Mouse (Mus musculus) hindbrain, embryonic 14.5 days (tissue): ENCODE results near the gene Cnr1. TPM values are rescaled to one million over a fixed set of nuclear protein-coding genes. Genes with fewer than 3 reads are reported as not detected.

Experiments
- ATAC-seq: fragments of 200-750 bp; cut with Nextera tagmentation; 2 replicates; pipeline ENCODE4 v1.8.0; 2017; ENCODE audit warnings: moderate number of reproducible peaks, mild to moderate bottlenecking, moderate TSS enrichment, moderate library complexity; ENCODE audit not compliant: low FRiP score
- DNase-seq: peaks from one replicate; pipeline ENCODE4 v3.0.0-alpha.2; 2015; ENCODE audit warnings: low spot score
- H3K27ac ChIP-seq: fragments of 300-500 bp; sonication (generic); 2 replicates; pipeline ENCODE4 v1.5.1; 2014; ENCODE audit warnings: mild to moderate bottlenecking, moderate library complexity
- H3K27me3 ChIP-seq: fragments of 300-500 bp; sonication (generic); 2 replicates; pipeline ENCODE4 v1.6.1; 2014; ENCODE audit warnings: mild to moderate bottlenecking, low read length, mixed read lengths; ENCODE audit not compliant: control insufficient read depth, insufficient read depth
- H3K36me3 ChIP-seq: fragments of 300-500 bp; sonication (generic); replicated peaks from 2 replicates; pipeline ENCODE4 v1.6.1; 2014; ENCODE audit not compliant: control insufficient read depth, insufficient read depth
- H3K4me1 ChIP-seq: fragments of 300-500 bp; sonication (generic); replicated peaks from 2 replicates; pipeline ENCODE4 v1.6.1; 2014; ENCODE audit warnings: antibody characterized with exemption, low read length, mixed read lengths; ENCODE audit not compliant: control insufficient read depth, insufficient read depth
- H3K4me2 ChIP-seq: fragments of 300-500 bp; sonication (generic); replicated peaks from 2 replicates; pipeline ENCODE4 v1.6.1; 2014; ENCODE audit warnings: mild to moderate bottlenecking, moderate library complexity
- H3K4me3 ChIP-seq: fragments of 300-500 bp; sonication (generic); replicated peaks from 2 replicates; pipeline ENCODE4 v1.5.1; 2014; ENCODE audit warnings: mild to moderate bottlenecking, low read length
- H3K9ac ChIP-seq: fragments of 300-500 bp; sonication (generic); 2 replicates; pipeline ENCODE4 v1.6.1; 2014
- H3K9me3 ChIP-seq: fragments of 300-500 bp; sonication (generic); 2 replicates; pipeline ENCODE4 v1.6.1; 2016; ENCODE audit warnings: low read length; ENCODE audit not compliant: control insufficient read depth
- WGBS: fragments of 180-500 bp; shearing (Covaris S2); extraction: QIAGEN DNeasy Blood & Tissue Kit; methylation state at CpG from one replicate; pipeline ENCODE4 v1.1.7; 2014; 5-methylcytosine and 5-hydroxymethylcytosine counted together
- polyA plus RNA-seq: library from polyadenylated mRNA; unstranded; fragments of >200 nt; fragmentation: Nextera tagmentation; extraction: Ambion mirVana; gene quantifications from 2 replicates; pipeline ENCODE4 v1.2.1, GENCODE M21; 2014

The Cnr1 gene
- polyA plus RNA-seq, 1 experiment from 2014 or later, result 86.3 TPM

- H3K4me1 ChIP-seq, result no peaks in the 10 kb centered on the region
- no peaks in the 10 kb centered on the region for H3K36me3 ChIP-seq
- no peak overlapping the region for H3K27ac ChIP-seq
- H3K9ac ChIP-seq, result no peak overlapping the region
- H3K9me3 ChIP-seq, result no peaks in the 10 kb centered on the region
- WGBS, result 75% methylated on average over 1 of the region's 1 CpGs
- ATAC-seq (no peak), DNase-seq (no peak)
- H3K27me3 ChIP-seq, result no peaks in the 10 kb centered on the region
- no peak overlapping the region for H3K4me3 ChIP-seq
- no peak overlapping the region for H3K4me2 ChIP-seq
Observed at GRCm38 (mm10) chr4:33903812-33904340, 20.5 kb upstream of the Cnr1 start.

DNA sequence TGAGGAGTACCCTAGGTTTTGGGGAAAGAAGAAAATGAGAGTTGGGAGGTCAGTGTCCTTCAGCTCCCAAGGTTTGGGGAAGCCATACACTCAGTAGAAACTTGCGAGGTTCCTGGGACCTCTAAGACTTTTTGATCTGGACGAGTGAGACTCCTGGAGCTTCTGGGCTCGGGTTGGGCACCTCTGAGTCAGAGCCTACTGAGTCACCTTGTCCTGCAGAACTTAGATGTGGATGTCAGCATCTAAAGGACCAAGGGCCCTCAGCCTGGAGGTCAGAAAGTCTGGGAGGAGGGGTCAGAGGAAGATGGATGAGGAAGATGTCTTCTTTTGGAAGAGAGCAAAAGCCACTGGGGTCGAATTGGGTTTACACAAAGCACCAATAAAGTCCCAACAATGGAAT lies 19.6 kb upstream of the Cnr1 start:
- Histone ChIP-seq H3K9ac (no peak overlapping the region), H3K4me1 (no peaks in the 10 kb centered on the region)
- 66% methylated on average over 4 of the region's 4 CpGs for WGBS

DNA sequence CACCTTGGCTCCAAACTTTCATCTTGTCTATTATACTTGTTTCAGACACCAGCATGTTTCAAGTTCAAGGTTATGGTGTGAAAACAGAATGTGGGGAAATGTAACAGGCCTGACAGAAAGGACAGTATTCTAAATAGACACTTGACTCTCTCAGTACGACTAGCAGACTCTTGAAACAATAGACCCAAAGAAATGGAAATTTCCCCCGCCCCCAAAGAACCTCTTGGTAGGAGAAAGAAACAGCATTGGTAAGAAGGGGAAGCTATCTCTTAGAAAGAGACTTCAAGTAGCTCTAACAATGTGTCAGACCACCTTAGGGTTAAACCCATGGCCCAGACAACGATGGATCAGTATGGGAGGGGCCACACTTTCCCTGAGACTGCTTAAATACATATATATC lies 15.6 kb upstream of the Cnr1 start:
- 27% methylated on average over 3 of the region's 3 CpGs for WGBS
- no peak for ATAC-seq
- DNase-seq, result no peak

More for the DNA sequence above, 19.6 kb upstream of the Cnr1 start:
- H3K9me3 ChIP-seq, result no peaks in the 10 kb centered on the region
- ATAC-seq, result no peak
- no peak overlapping the region for H3K27ac ChIP-seq
- H3K4me2 ChIP-seq, result no peak overlapping the region
- no peak overlapping the region for H3K4me3 ChIP-seq
- H3K36me3 ChIP-seq, result no peaks in the 10 kb centered on the region
- no peak for DNase-seq
- no peaks in the 10 kb centered on the region for H3K27me3 ChIP-seq

GRCm38 (mm10) chr4:33915730-33916129 lies 8.7 kb upstream of the Cnr1 start:
- Histone ChIP-seq H3K4me3 (no peak overlapping the region), H3K9me3 (no peaks in the 10 kb centered on the region), H3K9ac (no peak overlapping the region), H3K36me3 (no peaks in the 10 kb centered on the region), H3K27me3 (no peaks in the 10 kb centered on the region), H3K27ac (no peak overlapping the region), H3K4me1 (no peaks in the 10 kb centered on the region), H3K4me2 (no peak overlapping the region)
- ATAC-seq (no peak), DNase-seq (no peak)
- 66% methylated on average over 5 of the region's 5 CpGs for WGBS

More for the DNA sequence above, 15.6 kb upstream of the Cnr1 start:
- no peaks in the 10 kb centered on the region for H3K4me1 ChIP-seq
- H3K9me3 ChIP-seq, result no peaks in the 10 kb centered on the region
- H3K9ac ChIP-seq, result no peak overlapping the region
- H3K36me3 ChIP-seq, result no peaks in the 10 kb centered on the region
- no peak overlapping the region for H3K27ac ChIP-seq
- no peak overlapping the region for H3K4me3 ChIP-seq
- H3K4me2 ChIP-seq, result no peak overlapping the region
- no peaks in the 10 kb centered on the region for H3K27me3 ChIP-seq

GRCm38 (mm10) chr4:33920807-33921206 lies 3.6 kb upstream of the Cnr1 start:
- no peak overlapping the region for H3K9ac ChIP-seq
- 48% methylated on average over 5 of the region's 5 CpGs for WGBS
- no peak overlapping the region for H3K27ac ChIP-seq
- no peak overlapping the region for H3K4me2 ChIP-seq
- H3K27me3 ChIP-seq, result peaks cover 4% of the 10 kb centered on the region; the same call in 1 of the 2 replicates
- no peaks in the 10 kb centered on the region for H3K9me3 ChIP-seq
- no peaks in the 10 kb centered on the region for H3K36me3 ChIP-seq
- ATAC-seq (no peak), DNase-seq (no peak)
- no peak overlapping the region for H3K4me3 ChIP-seq
- H3K4me1 ChIP-seq, result peaks cover 5% of the 10 kb centered on the region; the same call in 1 of the 2 replicates

DNA sequence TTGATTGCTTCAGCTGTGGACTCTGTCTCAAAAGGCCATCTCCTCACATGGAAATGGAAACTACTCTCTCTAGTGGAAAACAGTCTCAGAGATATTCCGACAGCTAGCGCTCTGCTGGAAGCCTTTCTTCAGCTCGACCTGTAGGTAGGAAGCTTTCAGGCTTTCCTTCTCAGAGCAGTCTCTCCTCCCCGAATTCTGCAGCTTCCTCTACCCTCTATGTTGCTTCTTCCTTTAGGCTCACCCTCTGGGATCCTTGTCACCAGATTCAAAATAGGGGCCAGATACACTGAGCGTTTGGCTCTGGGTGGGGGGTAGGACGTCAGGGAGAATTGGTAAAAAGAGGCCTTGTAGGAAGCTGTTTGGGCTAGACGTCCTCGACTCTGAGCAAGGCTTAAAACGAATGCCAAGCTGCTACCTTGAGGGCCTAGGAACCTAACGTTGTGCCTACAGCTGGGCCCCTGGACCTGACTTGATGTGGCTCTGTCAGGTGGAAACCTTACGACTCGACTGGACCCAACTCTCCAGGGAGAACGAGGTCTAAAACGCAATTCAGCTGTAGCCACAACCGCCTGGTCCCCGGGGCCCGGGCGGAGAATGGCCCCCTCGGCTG lies 1.1 kb upstream of the Cnr1 start:
- Histone ChIP-seq H3K27ac (peak overlapping the region; percentile 97), H3K4me1 (peaks cover 5% of the 10 kb centered on the region; the same call in 1 of the 2 replicates), H3K4me2 (peak overlapping the region; percentile 92), H3K4me3 (peak overlapping the region; percentile 81), H3K9ac (peak overlapping the region; percentile 99), H3K36me3 (no peaks in the 10 kb centered on the region), H3K27me3 (peaks cover 4% of the 10 kb centered on the region; the same call in 1 of the 2 replicates), H3K9me3 (no peaks in the 10 kb centered on the region)
- DNase-seq (peak; percentile 63), ATAC-seq (peak; percentile 25)
- WGBS, result 2% methylated on average over 19 of the region's 19 CpGs

DNA sequence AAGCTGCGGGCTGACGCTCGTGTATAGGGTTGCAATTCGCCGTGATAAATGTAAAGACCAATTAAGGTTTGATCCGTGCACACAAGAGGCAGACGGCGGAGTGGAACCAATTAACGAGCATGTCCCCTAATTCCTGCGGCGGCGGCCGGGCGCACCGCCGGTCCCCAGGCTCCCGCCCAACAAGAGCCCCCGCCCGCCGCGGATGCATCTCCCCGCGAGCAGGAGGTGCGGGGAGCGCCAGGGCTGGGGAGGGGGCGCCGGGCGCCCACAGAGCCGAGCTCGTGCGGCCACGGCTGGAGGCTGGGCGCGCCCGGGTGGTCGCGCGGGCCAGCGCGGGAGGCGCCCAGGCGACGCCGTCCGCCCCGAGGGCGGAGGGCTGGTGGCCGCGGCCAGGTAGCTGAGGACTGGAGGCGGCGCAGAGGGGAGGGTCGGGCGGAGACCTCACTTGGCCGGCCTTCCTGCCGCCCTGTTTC lies 596 bp upstream of the Cnr1 start:
- Histone ChIP-seq H3K36me3 (no peaks in the 10 kb centered on the region), H3K4me3 (peak overlapping the region; percentile 81), H3K27me3 (peaks cover 4% of the 10 kb centered on the region; the same call in 1 of the 2 replicates), H3K4me2 (peak overlapping the region; percentile 92), H3K4me1 (peaks cover 5% of the 10 kb centered on the region; the same call in 1 of the 2 replicates), H3K27ac (peak overlapping the region; percentile 97), H3K9ac (peak overlapping the region; percentile 99), H3K9me3 (no peaks in the 10 kb centered on the region)
- ATAC-seq, result peak; percentile 59
- WGBS, result under 1% methylated on average over 40 of the region's 55 CpGs
- DNase-seq, result no peak

GRCm38 (mm10) chr4:33924889-33925245 lies 474 bp downstream of the Cnr1 start:
- ATAC-seq (no peak; the same call in 1 of the 2 replicates), DNase-seq (peak; percentile 47)
- under 1% methylated on average over 24 of the region's 24 CpGs for WGBS

DNA sequence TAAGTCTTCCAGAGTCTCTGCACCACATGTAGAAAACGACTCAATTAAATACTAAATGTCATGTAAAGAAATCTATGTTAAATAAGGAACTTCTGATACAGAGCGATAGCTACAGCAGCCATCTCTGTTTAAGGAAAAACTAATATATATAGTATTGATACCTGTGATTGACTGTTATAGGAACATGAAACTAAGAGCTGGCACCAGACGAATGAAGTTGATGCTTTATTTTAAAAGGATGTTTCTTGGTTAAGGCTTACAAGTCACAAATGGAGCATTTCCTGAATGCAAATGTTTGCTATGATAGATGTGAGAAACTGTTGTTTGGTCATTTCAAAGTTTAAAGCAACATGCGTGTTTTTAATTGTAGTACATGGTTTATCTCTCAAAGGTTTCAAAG lies 1.1 kb downstream of the Cnr1 start:
- H3K27me3 ChIP-seq, result peaks cover 4% of the 10 kb centered on the region; the same call in 1 of the 2 replicates
- WGBS, result 48% methylated on average over 4 of the region's 4 CpGs

More at GRCm38 (mm10) chr4:33924889-33925245, 474 bp downstream of the Cnr1 start:
- Histone ChIP-seq H3K4me2 (peak overlapping the region; percentile 92), H3K27me3 (peaks cover 4% of the 10 kb centered on the region; the same call in 1 of the 2 replicates), H3K4me1 (peaks cover 5% of the 10 kb centered on the region; the same call in 1 of the 2 replicates), H3K4me3 (peak overlapping the region; percentile 81), H3K27ac (peak overlapping the region; percentile 97), H3K36me3 (no peaks in the 10 kb centered on the region), H3K9ac (peak overlapping the region; percentile 99), H3K9me3 (no peaks in the 10 kb centered on the region)

More for the DNA sequence above, 1.1 kb downstream of the Cnr1 start:
- Histone ChIP-seq H3K9me3 (no peaks in the 10 kb centered on the region), H3K27ac (peak overlapping the region; percentile 97), H3K9ac (peak overlapping the region; percentile 99), H3K4me3 (peak overlapping the region; percentile 81), H3K36me3 (no peaks in the 10 kb centered on the region), H3K4me1 (peaks cover 5% of the 10 kb centered on the region; the same call in 1 of the 2 replicates), H3K4me2 (peak overlapping the region; percentile 92)
- DNase-seq, result no peak
- ATAC-seq, result no peak
